Mouse (Mus musculus): ENCODE data around the gene Idnk.

DNA sequence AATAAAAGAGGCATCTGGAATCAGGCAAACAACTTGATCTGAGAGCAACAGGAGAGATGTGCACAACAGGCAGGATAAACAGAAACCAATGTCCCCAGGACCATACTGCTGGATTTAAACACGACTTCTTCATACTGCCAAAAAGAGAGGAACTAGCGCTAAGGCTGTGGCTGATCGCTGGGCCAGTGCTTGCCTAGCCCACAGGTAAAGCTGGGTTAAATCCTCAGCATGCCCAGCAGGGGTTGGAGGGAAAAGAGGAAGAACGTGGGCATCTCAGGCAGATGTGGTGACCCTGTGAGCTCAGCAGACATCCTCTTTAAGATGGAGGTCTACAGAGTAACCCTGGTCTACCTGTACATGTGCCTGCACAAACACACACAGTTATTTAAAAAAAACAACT, 47.5 kb downstream of the Idnk start:
- TF ChIP-seq CTCF (IDR thresholded peaks at IDR 0.05; ENCODE audit: control insufficient read depth, insufficient read depth, low read length) (no peak), POLR2A (IDR thresholded peaks at IDR 0.05; ENCODE audit: borderline replicate concordance, control insufficient read depth, low read depth, low read length) (no peak)

Data from bone marrow, adult 2 months (tissue).